Mouse (Mus musculus) left cerebral cortex, adult 8-10 months (tissue): Measurements from ENCODE around the gene Tcea3. TPM values are rescaled to one million over a fixed set of nuclear protein-coding genes. Genes with fewer than 3 reads are reported as not detected.

Experiments
- DNase-seq, 2 experiments: peaks; one replicate each; pipeline ENCODE4 v3.0.0; 2022; ENCODE audit warnings: low spot score in 2 of 2
- total RNA-seq, 4 experiments: library from RNA; stranded (reverse); gene quantifications; 2 replicates each; pipeline ENCODE4 v1.2.4; 2022

Gene Tcea3
- total RNA-seq, 4 experiments from 2014 or later: 0.52 to 0.93 (median 0.70) TPM

DNA sequence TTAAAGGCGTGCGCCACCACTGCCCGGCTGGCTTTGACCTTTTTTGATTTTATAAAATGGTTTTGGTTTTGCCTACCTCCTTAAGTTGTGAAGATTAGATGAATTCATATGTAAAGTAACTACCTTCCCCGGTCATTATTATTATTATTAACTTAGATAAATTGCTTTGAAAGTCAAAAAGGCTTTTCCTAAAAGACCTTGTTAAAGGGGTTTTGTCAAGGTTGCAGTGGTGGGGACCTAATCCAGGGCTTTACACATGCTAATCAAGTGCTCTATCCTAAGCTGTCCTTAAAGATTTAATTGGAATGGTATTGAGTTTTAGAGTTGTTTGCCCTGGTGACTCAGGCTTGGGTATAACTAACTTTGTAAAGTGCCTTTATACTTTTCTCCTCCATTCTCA, 70.1 kb downstream of the Tcea3 start:
- DNase-seq: no peak

- no peak for DNase-seq
Measured at GRCm38 (mm10) chr4:136320016-136320415, 72.5 kb downstream of the Tcea3 start.

GRCm38 (mm10) chr4:136324226-136324625, 76.7 kb downstream of the Tcea3 start:
- no peak for DNase-seq

Other genes starting within 250 kb of the Tcea3 start
- gene Eloa, start 226.0 kb upstream of the Tcea3 start, total RNA-seq: 10 to 100 TPM; 28.3 to 29.0 (median 28.6) TPM
- 100 to 1,000 TPM; 194 to 341 (median 271) TPM for gene Rpl11, start 194.3 kb upstream of the Tcea3 start, total RNA-seq
- gene Id3, start 104.2 kb upstream of the Tcea3 start, total RNA-seq: 10 to 100 TPM; 34.7 to 39.3 (median 38.4) TPM
- gene E2f2, start 75.3 kb upstream of the Tcea3 start, total RNA-seq: 1 to 10 TPM in 1 of 4 experiments, under 1 TPM in 3; 0.37 to 1.3 (median 0.48) TPM
- 1 to 10 TPM; 2.5 to 4.5 (median 3.3) TPM for gene Asap3, start 41.4 kb upstream of the Tcea3 start, total RNA-seq
- 10 to 100 TPM; 42.5 to 54.8 (median 50.8) TPM for gene Zfp46, start 37.0 kb downstream of the Tcea3 start, total RNA-seq
- gene Hnrnpr, start 63.2 kb downstream of the Tcea3 start, total RNA-seq: 10 to 100 TPM; 78.9 to 93.4 (median 89.9) TPM
- 10 to 100 TPM in 1 of 4 experiments, 1 to 10 TPM in 3; 6.4 to 10.4 (median 8.2) TPM for gene Htr1d, start 175.8 kb downstream of the Tcea3 start, total RNA-seq
- gene 6030445D17Rik, start 214.5 kb downstream of the Tcea3 start, total RNA-seq: under 1 TPM; 0.41 to 0.70 (median 0.64) TPM
- 10 to 100 TPM; 64.7 to 98.2 (median 71.4) TPM for gene Luzp1, start 222.0 kb downstream of the Tcea3 start, total RNA-seq